Mouse (Mus musculus) CD4-positive, CD25-positive, alpha-beta regulatory T cell, adult 9 weeks (primary cell): ENCODE results near the gene Gimap5. TPM values are rescaled to one million over a fixed set of nuclear protein-coding genes. Genes with fewer than 3 reads are reported as not detected.

Source experiments
- polyA plus RNA-seq: library from polyadenylated mRNA; unstranded; fragments of 100-300 nt; shearing (Covaris generic); gene quantifications from one replicate; pipeline ENCODE4 v1.2.1, GENCODE M21; 2017

The Gimap5 gene
- polyA plus RNA-seq, result 259 TPM

DNA sequence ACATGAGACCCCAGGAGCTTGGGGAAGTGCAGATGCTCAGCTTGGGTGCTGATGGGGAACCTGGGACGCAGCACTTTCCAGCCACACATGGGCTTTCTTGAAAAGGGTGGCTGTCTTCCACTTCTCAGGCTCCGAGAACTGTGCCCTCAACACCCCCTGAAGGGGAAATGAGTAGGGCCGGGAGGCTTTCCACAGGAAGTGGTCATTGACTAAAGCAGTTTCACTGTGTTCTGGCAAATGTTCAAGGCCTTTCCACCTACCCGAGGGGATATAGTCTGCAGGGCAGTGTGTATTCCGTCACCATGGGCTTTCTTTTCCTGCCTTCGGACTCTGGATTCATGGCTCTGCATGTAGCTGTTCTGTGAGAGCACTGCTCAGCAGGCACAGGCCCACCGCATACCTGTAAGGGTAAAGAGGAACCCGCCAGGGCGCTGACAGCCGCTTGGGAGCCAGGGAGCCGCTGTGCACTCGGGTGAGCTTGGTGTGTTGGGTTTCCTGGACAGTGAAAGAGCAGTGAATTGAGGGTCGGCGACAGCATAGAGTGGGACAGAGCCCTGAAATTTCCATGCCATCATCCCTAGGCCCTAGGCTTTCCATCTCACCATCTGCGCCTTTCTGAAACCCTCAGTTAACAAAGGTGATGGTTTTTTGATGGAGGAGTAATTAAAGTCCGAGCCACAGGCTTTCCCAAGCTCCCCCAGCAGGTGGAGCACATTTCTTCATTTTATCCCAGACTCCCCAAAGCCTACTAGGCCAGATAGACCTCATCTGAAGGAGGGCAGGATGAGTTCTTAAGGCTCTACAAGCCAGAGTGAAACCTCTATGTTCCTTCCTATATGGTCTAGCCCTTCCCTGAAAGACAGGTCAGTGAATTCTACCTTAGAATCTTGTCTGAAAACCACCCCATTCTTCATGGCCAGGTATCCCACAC lies at the start of gene Gimap5:
Gene Gimap5, plus strand, starts transcription at position 239 of the 931 bp plus-strand sequence.

DNA sequence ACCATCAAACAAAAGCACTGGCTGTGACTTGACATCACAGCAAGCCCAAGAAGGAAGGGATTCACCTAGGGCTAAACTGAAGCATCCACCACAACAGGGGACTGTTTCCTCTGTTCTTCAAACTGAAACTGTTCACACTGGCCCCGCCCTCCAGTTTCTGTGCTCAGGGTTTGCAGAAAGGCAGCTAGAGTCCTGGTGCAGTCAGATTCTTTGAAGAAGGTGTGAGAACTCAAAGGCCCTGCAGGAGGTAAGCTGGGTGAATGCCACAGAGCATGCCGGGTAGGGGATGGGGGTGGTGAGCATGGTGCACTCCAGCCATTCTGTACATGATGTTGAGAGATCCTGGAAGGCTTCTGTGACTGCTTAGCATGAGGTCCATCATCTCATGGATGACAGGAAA lies 27.5 kb upstream of the Gimap5 start, which contains the start of the genes Gm28053 and Gimap7:
Gene Gm28053, plus strand, starts transcription at position 153 of the 400 bp plus-strand sequence.
Gene Gimap7, plus strand, starts transcription at position 167 of the 400 bp plus-strand sequence.

DNA sequence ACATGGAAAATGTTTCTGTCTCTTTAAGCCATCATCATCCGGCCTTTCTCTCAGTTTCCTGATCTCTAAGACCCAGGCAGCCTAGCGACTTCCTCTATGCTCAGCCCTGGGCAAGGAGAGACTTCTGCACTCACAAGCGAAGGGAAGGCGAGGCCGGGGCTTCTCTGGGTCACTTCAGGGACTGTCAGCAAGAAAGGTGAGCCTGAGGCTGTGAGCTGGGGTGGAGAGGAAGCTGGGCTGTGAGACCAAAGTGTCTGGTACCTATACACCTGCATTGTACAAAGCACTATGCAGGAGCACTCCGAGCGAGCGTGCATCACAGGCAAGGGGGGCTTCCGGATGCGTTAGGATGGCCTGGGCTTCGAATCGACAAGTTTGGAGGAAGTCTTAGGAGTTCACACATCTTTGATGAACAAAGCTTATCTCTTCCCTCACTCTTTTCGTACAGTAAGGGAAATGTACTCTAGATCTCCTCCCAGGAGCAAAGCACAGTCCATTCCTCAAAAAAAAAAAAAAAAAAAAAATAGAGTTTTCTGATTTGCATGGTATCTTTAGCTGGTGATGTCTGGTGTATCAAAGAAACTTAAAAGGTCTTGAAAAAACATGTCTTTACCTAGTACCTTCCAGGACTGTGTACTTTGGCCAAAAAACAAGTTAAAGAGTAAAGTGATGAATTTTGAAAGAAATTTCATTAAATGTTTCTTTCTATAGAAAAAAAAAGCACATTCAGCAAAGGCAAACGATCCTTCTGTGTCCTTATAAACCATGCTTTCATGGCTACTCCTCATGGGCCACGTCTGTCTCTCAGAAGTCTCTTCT lies 6.8 kb upstream of the Gimap5 start, which contains the start of gene Gimap1:
Gene Gimap1, plus strand, starts transcription at position 94 of the 819 bp plus-strand sequence.

DNA sequence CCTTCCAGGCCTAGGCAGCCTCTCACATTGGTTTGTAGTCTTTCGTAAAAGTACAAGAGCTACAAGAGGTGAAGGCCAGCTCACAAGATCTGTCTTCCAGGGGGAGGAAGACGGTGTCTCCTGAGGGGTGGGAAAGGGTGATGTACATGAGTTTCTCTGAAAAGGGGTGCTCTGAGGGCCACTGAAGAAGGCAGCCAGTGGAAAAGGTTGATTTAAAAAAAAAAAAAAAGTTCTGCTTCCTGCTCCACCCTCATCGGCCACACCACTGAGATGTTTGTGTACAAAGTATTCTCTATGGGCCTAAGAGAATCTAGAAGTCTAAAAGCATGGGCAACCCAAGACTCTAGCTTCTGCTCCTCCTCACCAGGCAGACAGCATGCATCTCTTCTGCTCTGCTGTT lies 24.7 kb downstream of the Gimap5 start, which contains the start of gene Gimap3:
Gene Gimap3, minus strand, starts transcription at position 156 of the 400 bp plus-strand sequence.

Other genes starting within 250 kb of the Gimap5 start
- 0.29 TPM for gene Atp6v0e2, start 208.6 kb upstream of the Gimap5 start, polyA plus RNA-seq
- gene Lrrc61, start 191.4 kb upstream of the Gimap5 start, polyA plus RNA-seq, result 57.5 TPM
- not detected for gene Rarres2, start 173.4 kb upstream of the Gimap5 start, polyA plus RNA-seq
- not detected for gene Gm45021, start 156.6 kb upstream of the Gimap5 start, polyA plus RNA-seq
- 3.4 TPM for gene Repin1, start 152.3 kb upstream of the Gimap5 start, polyA plus RNA-seq
- gene Gm44965, start 152.3 kb upstream of the Gimap5 start, polyA plus RNA-seq, result not detected
- gene Zfp775, start 144.1 kb upstream of the Gimap5 start, polyA plus RNA-seq, result 3.3 TPM
- gene AI854703, start 119.4 kb upstream of the Gimap5 start, polyA plus RNA-seq, result 5.2 TPM
- 194 TPM for gene Gimap8, start 99.0 kb upstream of the Gimap5 start, polyA plus RNA-seq
- gene Gimap9, start 70.1 kb upstream of the Gimap5 start, polyA plus RNA-seq, result 285 TPM
- gene Gimap4, start 61.6 kb upstream of the Gimap5 start, polyA plus RNA-seq, result 1,424 TPM
- gene Gimap6, start 38.0 kb upstream of the Gimap5 start, polyA plus RNA-seq, result 1,045 TPM
- gene Gm28053, start 27.6 kb upstream of the Gimap5 start, polyA plus RNA-seq, result 29.9 TPM
- gene Gimap7, start 27.6 kb upstream of the Gimap5 start, polyA plus RNA-seq, result 306 TPM
- gene Gimap1, start 7.1 kb upstream of the Gimap5 start, polyA plus RNA-seq, result 196 TPM
- gene Gimap3, start 24.7 kb downstream of the Gimap5 start, polyA plus RNA-seq, result 2,133 TPM
- 12.9 TPM for gene Tmem176a, start 94.7 kb downstream of the Gimap5 start, polyA plus RNA-seq
- 18.8 TPM for gene Tmem176b, start 95.3 kb downstream of the Gimap5 start, polyA plus RNA-seq
- not detected for gene Aoc1, start 126.7 kb downstream of the Gimap5 start, polyA plus RNA-seq
- gene 1600015I10Rik, start 183.7 kb downstream of the Gimap5 start, polyA plus RNA-seq, result not detected
- gene Doxl2, start 228.8 kb downstream of the Gimap5 start, polyA plus RNA-seq, result not detected
- gene Svs1, start 240.7 kb downstream of the Gimap5 start, polyA plus RNA-seq, result not detected